Mouse (Mus musculus) mouse trophoblast stem cell (cell line): ENCODE data around the gene Hist1h2ad.
"Not testable (repeated sequence)": the region's sequence is repeated elsewhere in the genome, so short reads cannot be mapped to it uniquely, and the experiment has no call there.

Source experiments
- in situ Hi-C, 2 experiments: fragments of 300-500 bp; cut with MseI, MboI; formaldehyde crosslinking; loops; 2 replicates in 1 of 2; 3 replicates in 1 of 2; pipeline ENCODE4 v1.15.1; 2025

Hist1h2ad gene

GRCm38 (mm10) chr13:23562699-23563462 lies 11.3 kb upstream of the Hist1h2ad start:
- in situ Hi-C loops, result no loop called here

GRCm38 (mm10) chr13:23564482-23564881 lies 9.7 kb upstream of the Hist1h2ad start:
- in situ Hi-C loops, result no loop called here

GRCm38 (mm10) chr13:23570261-23571021 lies 3.7 kb upstream of the Hist1h2ad start:
- in situ Hi-C loops, result not testable (repeated sequence)

GRCm38 (mm10) chr13:23571022-23571503 lies 3.1 kb upstream of the Hist1h2ad start, which contains the start of the genes Hist1h2ae and Hist1h2bg:
TSS of gene Hist1h2ae (minus strand) at chr13:23571220.
TSS of gene Hist1h2bg (plus strand) at chr13:23571396.
- in situ Hi-C loops, result no loop called here

- in situ Hi-C loops, result not testable (repeated sequence)
Measured at GRCm38 (mm10) chr13:23571504-23572217, 2.5 kb upstream of the Hist1h2ad start.

- in situ Hi-C loops, result no loop called here
Measured at GRCm38 (mm10) chr13:23572218-23573033, 1.8 kb upstream of the Hist1h2ad start.

GRCm38 (mm10) chr13:23573034-23573897 lies 915 bp upstream of the Hist1h2ad start:
- in situ Hi-C loops, result not testable (repeated sequence)

- in situ Hi-C loops, result not testable (repeated sequence)
Measured at GRCm38 (mm10) chr13:23574546-23575170, 477 bp downstream of the Hist1h2ad start.

- in situ Hi-C loops, result no loop called here
Measured at GRCm38 (mm10) chr13:23575271-23575851, 1.2 kb downstream of the Hist1h2ad start, which contains the start of gene Hist1h3d. TSS of gene Hist1h3d (plus strand) at chr13:23575763.

GRCm38 (mm10) chr13:23575864-23576313 lies 1.7 kb downstream of the Hist1h2ad start:
- in situ Hi-C loops, result not testable (repeated sequence)

GRCm38 (mm10) chr13:23576351-23576881 lies 2.2 kb downstream of the Hist1h2ad start:
- in situ Hi-C loops, result no loop called here

- in situ Hi-C loops, result no loop called here
Measured at GRCm38 (mm10) chr13:23576906-23577639, 2.9 kb downstream of the Hist1h2ad start.

GRCm38 (mm10) chr13:23577835-23578234 lies 3.7 kb downstream of the Hist1h2ad start:
- in situ Hi-C loops, result no loop called here

GRCm38 (mm10) chr13:23581408-23582218 lies 7.4 kb downstream of the Hist1h2ad start, which contains the start of gene Hist1h4d:
TSS of gene Hist1h4d (plus strand) at chr13:23581598.
- in situ Hi-C loops, result no loop called here

GRCm38 (mm10) chr13:23582219-23583056 lies 8.3 kb downstream of the Hist1h2ad start:
- in situ Hi-C loops, result no loop called here
